Comparison of ENCODE assay signal across 8 mouse cellular contexts in genomic region chr13:37619841-37620725, GRCm38 (mm10).
DNase-seq lines count a peak whose midpoint lies in the region; ATAC-seq and TF ChIP-seq lines count a peak whose summit lies in the region.

No protein-coding gene starts in this region.

- peak; percentile 39 for DNase-seq in gastrocnemius, adult 2 months
- DNase-seq in gastrocnemius, adult 18-20 months (ENCODE audit: low spot score) = no peak
- DNase-seq in adrenal gland, adult 2 months = peak; percentile 80
- DNase-seq in heart, adult 8-10 months (ENCODE audit: low spot score) = peak; percentile 30
- peak; percentile 66 for DNase-seq in lung, postnatal 10 days
- no peak for DNase-seq in forebrain, embryonic 11.5 days (ENCODE audit: low spot score)

- H3K4me3 ChIP-seq in gastrocnemius, adult 2 months = no peak overlapping the region
- no peak overlapping the region for H3K4me3 ChIP-seq in kidney, embryonic 16.5 days (ENCODE audit: low read length)
- no peak overlapping the region for H3K4me3 ChIP-seq in stomach, embryonic 14.5 days (ENCODE audit: low read depth, low read length)
- no peak overlapping the region for H3K4me3 ChIP-seq in forebrain, embryonic 11.5 days (ENCODE audit: low read depth, low read length)

- TF ChIP-seq CTCF in gastrocnemius, adult 2 months (IDR thresholded peaks at IDR 0.05) = no peak

- peaks cover 12% of the 10 kb centered on the region for H3K4me1 ChIP-seq in kidney, embryonic 16.5 days (ENCODE audit: insufficient read depth, low read length)
- peaks cover 4% of the 10 kb centered on the region for H3K4me1 ChIP-seq in stomach, embryonic 14.5 days (ENCODE audit: control insufficient read depth, insufficient read depth, low read length)
- no peaks in the 10 kb centered on the region for H3K4me1 ChIP-seq in forebrain, embryonic 11.5 days (replicated peaks; ENCODE audit: control insufficient read depth, insufficient read depth, low read length)

- peak overlapping the region; percentile 75 for H3K27ac ChIP-seq in gastrocnemius, adult 2 months
- peak overlapping the region; percentile 75 for H3K27ac ChIP-seq in kidney, embryonic 16.5 days (ENCODE audit: low read length)
- peak overlapping the region; percentile 21; the same call in 1 of the 2 replicates for H3K27ac ChIP-seq in stomach, embryonic 14.5 days (ENCODE audit: low read length)
- no peak overlapping the region for H3K27ac ChIP-seq in forebrain, embryonic 11.5 days (ENCODE audit: low read depth, low read length)

- WGBS in kidney, embryonic 16.5 days = 32% methylated on average over 11 of the region's 11 CpGs
- 36% methylated on average over 11 of the region's 11 CpGs for WGBS in stomach, embryonic 14.5 days
- WGBS in forebrain, embryonic 11.5 days = 67% methylated on average over 11 of the region's 11 CpGs

- ATAC-seq in kidney, embryonic 16.5 days (ENCODE audit: low FRiP score, low TSS enrichment) = peak; percentile 71
- peak; percentile 40; the same call in 1 of the 2 replicates for ATAC-seq in stomach, embryonic 14.5 days (ENCODE audit: insufficient number of reproducible peaks, insufficient read depth, low FRiP score, low read depth)
- no peak for ATAC-seq in forebrain, embryonic 11.5 days (replicated peaks; ENCODE audit: low FRiP score)

- no peaks in the 10 kb centered on the region for H3K36me3 ChIP-seq in kidney, embryonic 16.5 days (ENCODE audit: insufficient read depth, low read length)
- no peaks in the 10 kb centered on the region for H3K36me3 ChIP-seq in stomach, embryonic 14.5 days (ENCODE audit: control insufficient read depth, insufficient read depth, low read length)
- H3K36me3 ChIP-seq in forebrain, embryonic 11.5 days (ENCODE audit: control insufficient read depth, insufficient read depth, low read length) = no peaks in the 10 kb centered on the region

- intact Hi-C loops in gastrocnemius, adult 2 months (cut with DNase I) = loop anchor here (5.0 kb wide), 1 partner anchor 58 kb away; no protein-coding TSS in a partner anchor

- H3K27me3 ChIP-seq in kidney, embryonic 16.5 days (ENCODE audit: insufficient read depth, low read length) = no peaks in the 10 kb centered on the region
- H3K27me3 ChIP-seq in stomach, embryonic 14.5 days (ENCODE audit: control insufficient read depth, insufficient read depth, low read length) = no peaks in the 10 kb centered on the region
- H3K27me3 ChIP-seq in forebrain, embryonic 11.5 days (ENCODE audit: control insufficient read depth, insufficient read depth, low read length) = no peaks in the 10 kb centered on the region

- H3K4me2 ChIP-seq in kidney, embryonic 16.5 days (replicated peaks; ENCODE audit: low read depth, low read length) = no peak overlapping the region
- H3K4me2 ChIP-seq in stomach, embryonic 14.5 days (replicated peaks; ENCODE audit: low read depth, low read length) = no peak overlapping the region
- no peak overlapping the region for H3K4me2 ChIP-seq in forebrain, embryonic 11.5 days (ENCODE audit: low read depth, low read length, severe bottlenecking)

- H3K9ac ChIP-seq in kidney, embryonic 16.5 days (replicated peaks; ENCODE audit: low read length) = peak overlapping the region; percentile 43; the same call in 1 of the 2 replicates
- no peak overlapping the region for H3K9ac ChIP-seq in stomach, embryonic 14.5 days (replicated peaks; ENCODE audit: low read depth, low read length)
- no peak overlapping the region for H3K9ac ChIP-seq in forebrain, embryonic 11.5 days (ENCODE audit: low read length)

- no peaks in the 10 kb centered on the region for H3K9me3 ChIP-seq in kidney, embryonic 16.5 days (ENCODE audit: low read length)
- no peaks in the 10 kb centered on the region for H3K9me3 ChIP-seq in stomach, embryonic 14.5 days (ENCODE audit: control insufficient read depth, low read depth, low read length)
- no peaks in the 10 kb centered on the region for H3K9me3 ChIP-seq in forebrain, embryonic 11.5 days (ENCODE audit: control insufficient read depth, low read length)

Comparison
In these comparisons a context has a peak if more than half of its experiments do, and no peak if none do; other contexts are left out.
1. DNase-seq: peak in gastrocnemius, adult 2 months (single experiment), adrenal gland, adult 2 months (single experiment), heart, adult 8-10 months (single experiment) and lung, postnatal 10 days (single experiment); none in gastrocnemius, adult 18-20 months (single experiment) and forebrain, embryonic 11.5 days (single experiment).